Mouse (Mus musculus) right cerebral cortex, postnatal 14 days (tissue): ENCODE data around the gene Dnah2.

Experiments
- DNase-seq: peaks from one replicate; pipeline ENCODE4 v3.0.0; 2022

Gene Dnah2

GRCm38 (mm10) chr11:69459883-69460282, 89.0 kb downstream of the Dnah2 start:
- no peak for DNase-seq

- no peak for DNase-seq
Measured at GRCm38 (mm10) chr11:69457006-69457579, 91.8 kb downstream of the Dnah2 start.

GRCm38 (mm10) chr11:69452114-69452867, 96.6 kb downstream of the Dnah2 start:
- no peak for DNase-seq

GRCm38 (mm10) chr11:69447299-69447698, 101.6 kb downstream of the Dnah2 start:
- no peak for DNase-seq

- no peak for DNase-seq
Measured at GRCm38 (mm10) chr11:69443328-69443727, 105.6 kb downstream of the Dnah2 start.

- DNase-seq = no peak
Measured at GRCm38 (mm10) chr11:69437291-69437690, 111.6 kb downstream of the Dnah2 start.

- no peak for DNase-seq
Measured at GRCm38 (mm10) chr11:69433189-69433588, 115.7 kb downstream of the Dnah2 start.

- DNase-seq = no peak
Measured at GRCm38 (mm10) chr11:69432640-69432982, 116.3 kb downstream of the Dnah2 start.

GRCm38 (mm10) chr11:69431829-69432639, 116.9 kb downstream of the Dnah2 start:
- DNase-seq = peak; percentile 66

GRCm38 (mm10) chr11:69430631-69431030, 118.3 kb downstream of the Dnah2 start:
- no peak for DNase-seq

- peak; percentile 55 for DNase-seq
Measured at GRCm38 (mm10) chr11:69429313-69429712, 119.6 kb downstream of the Dnah2 start.

GRCm38 (mm10) chr11:69428751-69429150, 120.2 kb downstream of the Dnah2 start:
- DNase-seq = no peak

- no peak for DNase-seq
Measured at GRCm38 (mm10) chr11:69426246-69426645, 122.7 kb downstream of the Dnah2 start.

GRCm38 (mm10) chr11:69423885-69424284, 125.0 kb downstream of the Dnah2 start:
- DNase-seq = no peak

- DNase-seq = no peak
Measured at GRCm38 (mm10) chr11:69422842-69423241, 126.1 kb downstream of the Dnah2 start.

- no peak for DNase-seq
Measured at GRCm38 (mm10) chr11:69421131-69421977, 127.6 kb downstream of the Dnah2 start.

- DNase-seq = no peak
Measured at GRCm38 (mm10) chr11:69420554-69421000, 128.3 kb downstream of the Dnah2 start.

- no peak for DNase-seq
Measured at GRCm38 (mm10) chr11:69419813-69420553, 128.9 kb downstream of the Dnah2 start.

- no peak for DNase-seq
Measured at GRCm38 (mm10) chr11:69419443-69419812, 129.5 kb downstream of the Dnah2 start.

GRCm38 (mm10) chr11:69418481-69419442, 130.1 kb downstream of the Dnah2 start:
- DNase-seq = peak; percentile 92
